Mouse (Mus musculus) cortical plate, adult 2 months (tissue): ENCODE measurements around the gene Cers3.

Experiments used
- CTCF ChIP-seq: fragments of 200-500 bp; IDR thresholded peaks from 2 replicates; pipeline ENCODE4 v1.5.1; 2011; ENCODE audit warnings: mild to moderate bottlenecking, control low read depth, low read length; ENCODE audit not compliant: insufficient read depth; ENCODE audit errors: extremely low read depth
- POLR2A ChIP-seq: fragments of 200-500 bp; IDR thresholded peaks from 2 replicates; pipeline ENCODE4 v1.6.1; 2011; ENCODE audit warnings: mild to moderate bottlenecking, low read length, control low read depth; ENCODE audit not compliant: insufficient read depth; ENCODE audit errors: extremely low read depth

DNA sequence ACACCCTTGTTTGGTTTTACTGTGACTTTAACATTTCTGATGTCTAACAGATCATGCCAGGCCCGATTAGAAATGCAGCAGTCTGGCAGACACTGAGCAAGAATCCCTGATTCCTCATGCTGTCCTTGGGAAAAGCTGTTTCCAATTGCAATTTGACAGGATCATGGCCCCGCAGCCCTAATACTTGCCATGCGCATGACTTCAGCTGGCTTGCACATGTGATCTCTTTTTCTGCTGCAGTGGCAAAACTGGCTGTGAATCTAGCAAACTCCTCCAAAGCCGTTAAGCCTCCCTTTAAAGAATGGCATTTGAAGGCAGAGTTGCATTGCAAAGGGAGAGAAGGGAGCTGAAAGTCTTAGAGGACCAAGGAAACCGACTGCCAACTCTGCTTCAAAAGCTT is 55.5 kb downstream of the Cers3 start:
- TF ChIP-seq CTCF (no peak), POLR2A (no peak)
